Mouse (Mus musculus): ENCODE results near the gene Msrb3. TPM values are rescaled to one million over a fixed set of nuclear protein-coding genes. Genes with fewer than 3 reads are reported as not detected.
"Not testable (repeated sequence)": the region's sequence is repeated elsewhere in the genome, so short reads cannot be mapped to it uniquely, and the experiment has no call there.

Gene Msrb3
- polyA plus RNA-seq, 1 experiment from 2014 or later, result 0.50 TPM

DNA sequence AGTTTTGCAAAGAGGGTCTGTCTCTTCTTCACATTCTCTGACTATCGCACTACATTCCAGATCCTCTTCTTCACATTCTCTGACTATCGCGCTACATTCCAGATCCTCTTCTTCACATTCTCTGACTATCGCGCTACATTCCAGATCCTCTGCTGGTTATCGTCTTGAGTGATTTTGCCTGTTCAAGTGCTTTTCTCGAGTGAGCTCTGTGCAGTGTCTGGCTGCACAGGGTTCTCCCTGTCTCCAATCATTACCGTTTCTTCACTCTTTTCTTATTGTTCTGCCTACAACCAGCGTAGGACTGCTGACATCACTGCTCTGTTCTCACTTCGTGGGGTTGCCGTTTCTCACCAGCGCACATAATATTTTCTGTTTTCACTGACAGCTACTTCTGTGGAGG is 138.2 kb downstream of the Msrb3 start:
- Histone ChIP-seq H3K4me2 (ENCODE audit: low read depth, low read length) (no peak overlapping the region), H3K36me3 (ENCODE audit: control insufficient read depth, insufficient read depth, low read length) (no peaks in the 10 kb centered on the region), H3K9me3 (ENCODE audit: control insufficient read depth, low read length) (no peaks in the 10 kb centered on the region), H3K27ac (ENCODE audit: low read depth, low read length) (no peak overlapping the region), H3K4me3 (ENCODE audit: low read depth, low read length) (no peak overlapping the region), H3K27me3 (ENCODE audit: control insufficient read depth, insufficient read depth, low read length) (no peaks in the 10 kb centered on the region), H3K9ac (replicated peaks; ENCODE audit: low read depth, low read length) (no peak overlapping the region), H3K4me1 (ENCODE audit: control insufficient read depth, insufficient read depth, low read length) (peaks cover 7% of the 10 kb centered on the region; the same call in 1 of the 2 replicates)
- ATAC-seq (ENCODE audit: low read depth), result no peak
- WGBS, result 89% methylated on average over 12 of the region's 12 CpGs

DNA sequence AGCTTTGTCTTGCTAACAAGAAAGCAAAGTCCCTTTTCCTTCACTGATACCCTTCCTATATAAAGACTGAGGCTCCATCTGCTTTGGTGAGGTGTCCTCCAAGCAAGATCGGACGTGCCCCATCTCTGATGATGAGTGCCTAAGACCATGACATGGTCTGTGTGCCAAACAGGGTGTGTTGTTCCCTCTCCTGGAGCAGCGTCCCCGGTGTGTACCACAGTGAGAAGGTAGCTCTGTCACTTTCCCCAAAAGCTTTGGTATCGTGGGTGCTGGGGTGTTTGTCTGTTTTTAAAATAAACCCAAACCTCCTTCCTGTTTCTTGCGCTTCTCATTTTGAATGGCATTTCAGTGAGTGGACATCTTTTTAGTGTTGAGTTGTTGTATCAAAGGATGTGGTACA is 139.0 kb downstream of the Msrb3 start:
- Histone ChIP-seq H3K4me3 (ENCODE audit: low read depth, low read length) (no peak overlapping the region), H3K36me3 (ENCODE audit: control insufficient read depth, insufficient read depth, low read length) (no peaks in the 10 kb centered on the region), H3K27me3 (ENCODE audit: control insufficient read depth, insufficient read depth, low read length) (no peaks in the 10 kb centered on the region), H3K27ac (ENCODE audit: low read depth, low read length) (no peak overlapping the region), H3K9ac (replicated peaks; ENCODE audit: low read depth, low read length) (no peak overlapping the region), H3K4me1 (ENCODE audit: control insufficient read depth, insufficient read depth, low read length) (peaks cover 7% of the 10 kb centered on the region; the same call in 1 of the 2 replicates), H3K4me2 (ENCODE audit: low read depth, low read length) (no peak overlapping the region), H3K9me3 (ENCODE audit: control insufficient read depth, low read length) (no peaks in the 10 kb centered on the region)
- 93% methylated on average over 6 of the region's 6 CpGs for WGBS
- no peak for ATAC-seq (ENCODE audit: low read depth)

- H3K4me1 ChIP-seq (ENCODE audit: control insufficient read depth, insufficient read depth, low read length), result 0 out of 2 replicates have a peak, but pooled peaks cover 2% of the 10 kb centered on the region
- no peak overlapping the region for H3K9ac ChIP-seq (replicated peaks; ENCODE audit: low read depth, low read length)
- H3K9me3 ChIP-seq (ENCODE audit: control insufficient read depth, low read length), result no peaks in the 10 kb centered on the region
- H3K4me2 ChIP-seq (ENCODE audit: low read depth, low read length), result no peak overlapping the region
- no peak overlapping the region for H3K4me3 ChIP-seq (ENCODE audit: low read depth, low read length)
- no peak for ATAC-seq (ENCODE audit: low read depth)
- no peaks in the 10 kb centered on the region; the same call in 1 of the 2 replicates for H3K27me3 ChIP-seq (ENCODE audit: control insufficient read depth, insufficient read depth, low read length)
- H3K27ac ChIP-seq (ENCODE audit: low read depth, low read length), result no peak overlapping the region
- H3K36me3 ChIP-seq (ENCODE audit: control insufficient read depth, insufficient read depth, low read length), result no peaks in the 10 kb centered on the region
- 94% methylated on average over 5 of the region's 5 CpGs for WGBS
Observed at GRCm38 (mm10) chr10:120752454-120752853, 146.4 kb downstream of the Msrb3 start.

- WGBS, result 74% methylated on average over 11 of the region's 11 CpGs
- Histone ChIP-seq H3K27ac (ENCODE audit: low read depth, low read length) (no peak overlapping the region), H3K4me2 (ENCODE audit: low read depth, low read length) (no peak overlapping the region)
Observed at GRCm38 (mm10) chr10:120751821-120752261, 147.1 kb downstream of the Msrb3 start.

GRCm38 (mm10) chr10:120751295-120751722 is 147.6 kb downstream of the Msrb3 start:
- Histone ChIP-seq H3K27me3 (ENCODE audit: control insufficient read depth, insufficient read depth, low read length) (no peaks in the 10 kb centered on the region; the same call in 1 of the 2 replicates), H3K9ac (replicated peaks; ENCODE audit: low read depth, low read length) (no peak overlapping the region), H3K9me3 (ENCODE audit: control insufficient read depth, low read length) (no peaks in the 10 kb centered on the region), H3K36me3 (ENCODE audit: control insufficient read depth, insufficient read depth, low read length) (no peaks in the 10 kb centered on the region), H3K4me1 (ENCODE audit: control insufficient read depth, insufficient read depth, low read length) (0 out of 2 replicates have a peak, but pooled peaks cover 2% of the 10 kb centered on the region), H3K4me3 (ENCODE audit: low read depth, low read length) (no peak overlapping the region), H3K4me2 (ENCODE audit: low read depth, low read length) (no peak overlapping the region), H3K27ac (ENCODE audit: low read depth, low read length) (no peak overlapping the region)
- ATAC-seq (ENCODE audit: low read depth), result no peak
- 69% methylated on average over 11 of the region's 11 CpGs for whole genome bisulfite sequencing

More at GRCm38 (mm10) chr10:120751821-120752261, 147.1 kb downstream of the Msrb3 start:
- H3K36me3 ChIP-seq (ENCODE audit: control insufficient read depth, insufficient read depth, low read length), result no peaks in the 10 kb centered on the region
- H3K27me3 ChIP-seq (ENCODE audit: control insufficient read depth, insufficient read depth, low read length), result no peaks in the 10 kb centered on the region; the same call in 1 of the 2 replicates
- H3K9ac ChIP-seq (replicated peaks; ENCODE audit: low read depth, low read length), result no peak overlapping the region
- 0 out of 2 replicates have a peak, but pooled peaks cover 2% of the 10 kb centered on the region for H3K4me1 ChIP-seq (ENCODE audit: control insufficient read depth, insufficient read depth, low read length)
- no peak for ATAC-seq (ENCODE audit: low read depth)
- no peak overlapping the region for H3K4me3 ChIP-seq (ENCODE audit: low read depth, low read length)
- H3K9me3 ChIP-seq (ENCODE audit: control insufficient read depth, low read length), result no peaks in the 10 kb centered on the region

- 93% methylated on average over 5 of the region's 5 CpGs for whole genome bisulfite sequencing
- H3K9ac ChIP-seq (replicated peaks; ENCODE audit: low read depth, low read length); H3K9me3 ChIP-seq (ENCODE audit: control insufficient read depth, low read length); H3K4me2 ChIP-seq (ENCODE audit: low read depth, low read length); H3K27ac ChIP-seq (ENCODE audit: low read depth, low read length); H3K4me3 ChIP-seq (ENCODE audit: low read depth, low read length); H3K4me1 ChIP-seq (ENCODE audit: control insufficient read depth, insufficient read depth, low read length); H3K27me3 ChIP-seq (ENCODE audit: control insufficient read depth, insufficient read depth, low read length); ATAC-seq (ENCODE audit: low read depth); H3K36me3 ChIP-seq (ENCODE audit: control insufficient read depth, insufficient read depth, low read length): not testable (repeated sequence)
Observed at GRCm38 (mm10) chr10:120749556-120749955, 149.3 kb downstream of the Msrb3 start.

DNA sequence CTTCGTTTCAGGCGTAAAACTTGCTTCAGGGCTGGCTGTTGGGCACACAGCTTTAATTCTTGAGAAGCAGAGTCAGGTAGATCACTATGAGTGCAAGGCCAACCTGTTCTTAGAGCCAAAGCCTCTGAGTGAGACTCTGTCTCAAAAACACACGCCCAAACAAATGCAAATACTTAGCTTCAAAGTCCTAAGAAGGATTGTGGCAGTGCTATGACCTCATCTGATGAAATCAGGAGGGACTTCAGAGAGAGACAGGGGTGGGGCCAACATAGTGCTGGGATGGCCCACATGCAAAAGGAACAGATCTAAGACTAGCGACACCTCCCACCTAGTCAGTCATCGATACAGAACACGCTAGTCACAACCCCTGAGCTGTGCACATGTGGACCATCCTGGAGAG is 150.7 kb downstream of the Msrb3 start:
- Histone ChIP-seq H3K27ac (ENCODE audit: low read depth, low read length) (no peak overlapping the region), H3K4me1 (ENCODE audit: control insufficient read depth, insufficient read depth, low read length) (peaks cover 11% of the 10 kb centered on the region; the same call in 1 of the 2 replicates), H3K27me3 (ENCODE audit: control insufficient read depth, insufficient read depth, low read length) (no peaks in the 10 kb centered on the region; the same call in 1 of the 2 replicates), H3K4me2 (ENCODE audit: low read depth, low read length) (no peak overlapping the region), H3K9ac (replicated peaks; ENCODE audit: low read depth, low read length) (no peak overlapping the region), H3K4me3 (ENCODE audit: low read depth, low read length) (no peak overlapping the region), H3K36me3 (ENCODE audit: control insufficient read depth, insufficient read depth, low read length) (no peaks in the 10 kb centered on the region), H3K9me3 (ENCODE audit: control insufficient read depth, low read length) (no peaks in the 10 kb centered on the region)
- no peak for ATAC-seq (ENCODE audit: low read depth)
- 84% methylated on average over 6 of the region's 6 CpGs for WGBS

DNA sequence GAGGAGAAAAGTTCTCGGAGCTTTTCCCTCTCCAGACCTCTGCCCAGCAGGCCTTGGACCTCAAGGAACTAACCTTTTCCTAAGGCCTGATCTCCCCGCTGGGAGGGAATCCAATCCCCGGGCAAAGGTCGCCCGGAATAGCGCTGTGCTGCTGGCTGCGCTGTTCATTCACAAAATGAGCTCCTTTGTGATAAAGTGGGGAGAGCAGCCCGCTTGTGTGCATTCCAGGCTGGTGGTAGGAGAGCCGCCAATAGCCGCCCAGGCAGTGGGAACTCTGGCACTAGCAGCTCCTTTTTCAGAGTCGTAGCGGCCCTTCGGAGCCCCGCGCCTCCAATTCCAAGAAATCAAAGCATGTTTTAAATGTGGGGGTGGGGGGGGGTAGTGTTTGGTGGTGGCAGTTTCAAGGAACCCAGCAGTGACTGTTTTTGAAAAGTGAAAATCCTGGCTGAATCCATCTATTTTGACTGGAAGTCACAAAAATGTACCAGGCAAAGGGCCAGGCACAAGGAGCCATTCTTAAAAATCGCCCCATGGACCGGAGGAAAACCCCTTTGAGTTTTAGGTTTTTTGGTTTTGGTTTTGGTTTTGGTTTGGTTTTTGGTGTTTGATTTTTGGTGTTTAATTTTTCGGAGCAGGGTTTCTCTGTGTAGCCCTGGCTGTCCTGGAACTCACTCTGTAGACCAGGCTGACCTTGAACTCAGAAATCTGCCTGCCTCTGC is 153.6 kb downstream of the Msrb3 start:
- peak; percentile 83 for ATAC-seq (ENCODE audit: low read depth)
- H3K4me1 ChIP-seq (ENCODE audit: control insufficient read depth, insufficient read depth, low read length), result peaks cover 9% of the 10 kb centered on the region; the same call in 1 of the 2 replicates
- H3K9me3 ChIP-seq (ENCODE audit: control insufficient read depth, low read length), result no peaks in the 10 kb centered on the region
- H3K4me2 ChIP-seq (ENCODE audit: low read depth, low read length), result peak overlapping the region; percentile 84
- no peak overlapping the region for H3K27ac ChIP-seq (ENCODE audit: low read depth, low read length)
- peak overlapping the region; percentile 50 for H3K9ac ChIP-seq (replicated peaks; ENCODE audit: low read depth, low read length)
- H3K36me3 ChIP-seq (ENCODE audit: control insufficient read depth, insufficient read depth, low read length), result no peaks in the 10 kb centered on the region
- H3K4me3 ChIP-seq (ENCODE audit: low read depth, low read length), result peak overlapping the region; percentile 38
- 5% methylated on average over 18 of the region's 18 CpGs for WGBS
- no peaks in the 10 kb centered on the region; the same call in 1 of the 2 replicates for H3K27me3 ChIP-seq (ENCODE audit: control insufficient read depth, insufficient read depth, low read length)

- Histone ChIP-seq H3K36me3 (ENCODE audit: control insufficient read depth, insufficient read depth, low read length) (no peaks in the 10 kb centered on the region), H3K9me3 (ENCODE audit: control insufficient read depth, low read length) (no peaks in the 10 kb centered on the region), H3K27ac (ENCODE audit: low read depth, low read length) (no peak overlapping the region), H3K4me2 (ENCODE audit: low read depth, low read length) (peak overlapping the region; percentile 84), H3K4me3 (ENCODE audit: low read depth, low read length) (peak overlapping the region; percentile 38), H3K27me3 (ENCODE audit: control insufficient read depth, insufficient read depth, low read length) (no peaks in the 10 kb centered on the region; the same call in 1 of the 2 replicates), H3K4me1 (ENCODE audit: control insufficient read depth, insufficient read depth, low read length) (peaks cover 9% of the 10 kb centered on the region; the same call in 1 of the 2 replicates), H3K9ac (replicated peaks; ENCODE audit: low read depth, low read length) (peak overlapping the region; percentile 50)
- WGBS, result under 1% methylated on average over 15 of the region's 15 CpGs
- ATAC-seq (ENCODE audit: low read depth), result peak; percentile 45; the same call in 1 of the 2 replicates
Observed at GRCm38 (mm10) chr10:120744441-120745137, 154.3 kb downstream of the Msrb3 start.

Data from neural tube, embryonic 14.5 days (tissue).